Mouse (Mus musculus) naive thymus-derived CD4-positive, alpha-beta T cell, adult 5 months (primary cell): ENCODE data around the gene Mapk1ip1. TPM values are rescaled to one million over a fixed set of nuclear protein-coding genes. Genes with fewer than 3 reads are reported as not detected.

Source experiments
- polyA plus RNA-seq: library from polyadenylated mRNA; unstranded; fragments of 100-300 nt; shearing (Covaris generic); gene quantifications from one replicate; pipeline ENCODE4 v1.2.1, GENCODE M21; 2017

Gene Mapk1ip1
- 24.7 TPM for polyA plus RNA-seq

DNA sequence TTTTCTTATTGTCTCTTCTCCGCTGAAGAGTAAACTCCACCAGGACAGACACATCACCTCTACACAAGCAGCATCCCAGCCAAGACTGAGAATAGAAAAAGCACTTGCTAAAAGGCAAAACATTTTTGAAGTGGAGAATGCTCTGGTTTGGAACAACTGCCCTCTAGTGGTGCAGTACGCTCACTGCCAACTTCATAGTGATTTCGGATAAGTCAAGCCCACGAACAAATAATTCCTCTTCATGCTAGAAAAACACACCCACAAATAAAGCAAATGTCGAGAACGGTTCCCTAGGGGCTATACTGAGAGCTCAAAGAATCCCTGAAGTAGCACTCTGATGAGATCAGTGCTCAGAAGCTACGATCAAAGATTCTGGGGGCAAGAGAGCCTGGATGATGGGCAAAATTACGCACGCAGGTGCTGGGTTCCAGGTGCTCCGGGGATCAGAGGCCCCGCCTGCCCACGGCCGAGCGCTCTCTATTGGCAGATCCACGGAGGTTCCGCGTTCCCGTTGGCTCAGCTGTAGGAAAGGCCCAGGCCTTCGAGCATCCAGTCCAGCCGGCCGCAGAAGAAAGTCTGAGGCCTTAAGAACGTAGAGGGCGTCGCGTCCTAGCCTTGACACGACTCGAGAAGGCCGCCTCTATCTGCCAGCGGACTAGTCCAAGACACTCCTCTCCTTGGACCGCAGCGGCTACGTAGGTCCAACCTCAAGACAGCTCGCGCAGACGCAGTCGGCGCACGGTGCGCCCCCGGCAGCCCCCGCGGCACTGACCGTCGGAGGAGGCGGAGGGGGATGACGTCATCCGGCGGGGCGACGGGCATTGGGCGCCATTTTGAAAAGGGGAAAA lies at the start of gene Mapk1ip1, which contains the start of gene Ppp2r2d:
Gene Mapk1ip1 (minus strand): TSS at position 730 of the 848 bp plus-strand sequence.
Gene Ppp2r2d (plus strand): TSS at position 536 of the 848 bp plus-strand sequence.

Other genes with a start within 250 kb of the Mapk1ip1 start
- gene Ppp2r2d, start 194 bp downstream of the Mapk1ip1 start, polyA plus RNA-seq = 90.1 TPM
- gene Bnip3, start 63.2 kb upstream of the Mapk1ip1 start, polyA plus RNA-seq = 7.9 TPM
- not detected for gene Jakmip3, start 94.5 kb upstream of the Mapk1ip1 start, polyA plus RNA-seq
- gene Dpysl4, start 239.7 kb upstream of the Mapk1ip1 start, polyA plus RNA-seq = 0.14 TPM